Mouse (Mus musculus) left cerebral cortex, postnatal 25 days (tissue): ENCODE measurements around the gene Axin2. TPM values are rescaled to one million over a fixed set of nuclear protein-coding genes. Genes with fewer than 3 reads are reported as not detected.
"Not testable (repeated sequence)": the region's sequence is repeated elsewhere in the genome, so short reads cannot be mapped to it uniquely, and the experiment has no call there.

Experiments
- DNase-seq, 2 experiments: peaks; one replicate each; pipeline ENCODE4 v3.0.0; 2022; ENCODE audit warnings: low spot score in 2 of 2, mixed read lengths in 1 of 2
- intact Hi-C: fragments of 180-260 bp; cut with DNase I; formaldehyde crosslinking; loops from one replicate; pipeline ENCODE4 v1.15.1; 2025
- total RNA-seq, 2 experiments: library from RNA; stranded (reverse); gene quantifications; 2 replicates each; pipeline ENCODE4 v1.2.3; 2021

Gene Axin2
- total RNA-seq: 10 to 100 TPM; 32.4 to 33.9 TPM

DNA sequence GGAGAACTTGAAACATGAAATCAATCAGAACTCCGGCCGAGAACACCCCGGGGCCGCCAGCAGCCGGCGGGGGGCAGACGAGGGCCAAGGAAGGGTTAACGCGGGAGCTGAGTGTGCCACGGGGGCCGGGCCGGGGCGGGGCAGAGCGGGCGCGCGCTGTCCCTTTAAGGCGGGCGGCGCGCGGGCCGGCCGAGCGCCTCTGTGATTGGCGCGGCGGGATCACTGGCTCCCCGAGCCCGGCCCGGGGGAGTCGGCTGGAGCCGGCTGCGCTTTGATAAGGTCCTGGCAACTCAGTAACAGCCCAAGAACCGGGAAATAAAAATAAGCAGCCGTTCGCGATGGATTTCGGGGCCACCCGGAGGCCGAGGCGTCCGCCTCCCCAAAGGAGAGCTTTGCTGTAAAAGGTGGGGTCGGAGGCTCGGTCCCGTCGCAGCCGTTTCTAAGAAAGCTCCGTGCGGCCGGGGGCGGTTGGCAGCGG lies at the start of gene Axin2:
Gene Axin2, plus strand, starts transcription at position 192 of the 478 bp plus-strand sequence.
- peak; percentile 89 to 93 for DNase-seq
- intact Hi-C loops: loop anchor here (2.0 to 5.0 kb wide), 2 partner anchors 61 to 63 kb away; no protein-coding TSS in a partner anchor

DNA sequence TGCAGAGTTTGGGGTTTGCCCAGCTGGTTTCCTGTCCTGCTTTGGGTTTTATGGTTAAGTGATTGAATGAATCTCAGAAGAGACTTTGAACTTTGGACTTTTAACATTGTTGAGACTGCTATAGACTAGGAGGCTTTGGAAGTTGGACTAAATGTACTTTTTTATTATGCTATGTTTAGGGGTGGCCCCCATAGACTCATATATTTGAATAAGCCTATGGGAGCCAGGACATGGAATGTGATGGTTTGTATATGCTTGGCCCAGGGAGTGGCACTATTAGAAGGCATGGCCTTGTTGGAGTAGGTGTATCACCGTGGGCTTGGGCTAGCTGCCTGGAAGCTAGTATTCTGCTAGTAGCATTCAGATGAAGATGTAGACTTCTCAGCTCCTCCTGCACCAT lies 48.9 kb upstream of the Axin2 start:
- intact Hi-C loops, DNase-seq: not testable (repeated sequence)

DNA sequence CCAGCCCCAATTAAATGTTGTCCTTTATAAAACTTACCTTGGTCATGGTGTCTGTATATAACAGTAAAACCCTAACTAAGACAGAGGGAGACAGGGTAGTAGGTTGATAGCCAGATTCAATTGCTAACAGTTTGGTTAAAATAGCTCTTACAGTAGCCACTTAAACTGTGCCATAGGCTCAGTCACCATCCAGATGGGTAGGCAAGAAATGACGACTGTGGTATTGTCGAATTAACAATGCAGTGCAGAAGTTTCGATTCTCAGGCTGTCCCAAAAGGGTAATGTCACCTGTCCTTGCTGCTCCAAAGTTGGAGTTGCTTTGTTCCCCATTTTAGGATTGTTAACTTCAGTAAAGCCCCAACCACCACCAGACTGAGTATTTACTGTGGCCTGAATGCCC lies 48.4 kb upstream of the Axin2 start:
- no peak for DNase-seq
- intact Hi-C loops: no loop called here

DNA sequence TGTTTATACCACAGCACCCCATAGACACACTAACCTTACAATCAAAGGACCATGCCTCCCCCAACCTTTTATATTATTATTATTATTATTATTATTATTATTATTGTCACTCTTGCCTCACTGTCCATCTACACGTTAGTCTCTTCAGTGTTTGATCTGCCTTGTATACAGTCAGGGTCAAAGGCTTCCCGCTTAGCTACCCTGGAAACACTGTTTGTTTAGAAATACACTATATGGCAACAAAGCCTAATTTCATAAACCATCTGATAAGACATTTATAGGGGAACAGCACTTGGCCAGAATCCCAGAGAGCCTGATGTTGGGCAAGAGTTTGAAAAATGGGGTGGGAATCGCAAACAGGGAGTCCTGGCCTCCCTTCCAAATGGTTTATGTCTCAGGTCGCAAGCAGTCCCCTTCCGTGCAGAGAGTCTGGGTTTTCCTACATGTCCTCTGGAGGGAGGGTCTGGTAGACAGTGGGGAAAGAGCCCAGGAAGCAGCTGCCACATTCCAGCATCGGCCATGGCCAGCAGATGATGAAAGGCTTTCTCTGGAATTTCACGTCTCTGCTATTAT lies 43.4 kb upstream of the Axin2 start:
- DNase-seq: no peak
- intact Hi-C loops: no loop called here

- intact Hi-C loops: no loop called here
Measured at GRCm38 (mm10) chr11:108877520-108877919, 42.6 kb upstream of the Axin2 start.

DNA sequence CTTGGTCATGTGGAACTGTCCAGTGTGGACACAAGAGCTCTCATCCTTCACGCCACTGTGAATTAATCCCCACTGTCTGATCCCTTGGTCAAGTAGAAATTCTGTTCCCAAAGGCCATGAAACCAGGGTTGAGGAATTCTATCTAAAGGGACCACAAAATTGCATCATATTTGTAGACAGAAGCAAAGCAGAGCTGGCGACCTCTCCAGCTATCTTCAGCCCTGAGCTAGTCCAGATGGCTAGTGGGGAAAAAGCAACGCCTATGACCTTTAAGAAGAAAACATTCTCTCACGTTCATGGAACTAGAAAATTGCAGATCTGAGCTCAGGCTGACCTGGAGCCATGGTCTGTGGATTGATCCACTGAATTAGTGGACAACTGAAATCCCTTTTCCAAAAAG lies 39.6 kb upstream of the Axin2 start:
- no peak for DNase-seq
- intact Hi-C loops: no loop called here

More at GRCm38 (mm10) chr11:108877520-108877919, 42.6 kb upstream of the Axin2 start:
- DNase-seq: no peak

DNA sequence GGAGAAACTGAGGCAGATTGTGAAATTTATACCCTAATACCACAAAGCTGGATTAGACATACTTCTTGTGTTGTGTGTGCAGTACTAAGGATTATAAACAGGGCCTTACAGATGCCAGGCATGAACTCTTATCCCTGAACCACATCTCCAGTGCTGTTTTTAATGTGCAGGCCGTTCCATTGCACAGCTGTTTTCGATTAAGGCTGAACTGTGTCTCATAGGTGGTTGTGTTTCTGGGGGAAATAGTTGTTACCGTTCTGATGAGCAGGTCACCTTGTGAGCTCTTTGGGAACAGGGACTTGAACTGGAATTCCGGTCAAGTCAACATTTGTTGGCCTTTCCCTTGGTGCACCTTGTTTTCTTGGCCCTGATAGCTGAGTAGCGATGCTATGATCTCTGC lies 38.5 kb upstream of the Axin2 start:
- DNase-seq: no peak
- intact Hi-C loops: no loop called here

DNA sequence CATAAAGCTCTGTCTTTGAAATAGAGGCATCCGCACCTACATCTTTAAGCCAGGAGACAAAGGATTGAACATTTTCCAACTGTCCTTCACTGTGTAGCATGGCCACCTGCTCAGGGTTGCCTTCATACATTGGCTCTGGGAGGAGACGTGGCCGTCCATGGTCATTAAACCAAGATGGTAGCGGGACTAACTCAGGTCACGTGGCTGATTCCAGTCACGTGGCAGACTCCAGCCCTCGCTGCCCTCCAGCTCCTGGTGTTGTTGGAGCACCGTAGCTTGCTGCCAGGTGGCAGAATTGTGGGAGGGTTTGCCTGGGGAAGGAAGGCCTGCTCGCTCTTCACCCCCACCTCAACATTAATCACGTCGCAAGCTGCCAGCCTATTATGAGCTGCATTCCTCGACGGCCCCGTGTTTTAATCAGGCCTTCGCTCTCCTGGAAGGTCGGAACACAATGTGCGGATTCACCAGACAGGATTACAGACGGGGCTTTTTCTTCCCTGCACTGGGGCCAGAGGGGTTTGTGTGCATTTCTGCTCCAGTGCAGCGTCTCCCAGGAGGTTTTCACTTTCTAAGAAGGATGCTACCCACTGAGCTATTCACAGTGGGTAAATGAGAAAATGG lies 34.8 kb upstream of the Axin2 start:
- DNase-seq: no peak
- intact Hi-C loops: no loop called here

DNA sequence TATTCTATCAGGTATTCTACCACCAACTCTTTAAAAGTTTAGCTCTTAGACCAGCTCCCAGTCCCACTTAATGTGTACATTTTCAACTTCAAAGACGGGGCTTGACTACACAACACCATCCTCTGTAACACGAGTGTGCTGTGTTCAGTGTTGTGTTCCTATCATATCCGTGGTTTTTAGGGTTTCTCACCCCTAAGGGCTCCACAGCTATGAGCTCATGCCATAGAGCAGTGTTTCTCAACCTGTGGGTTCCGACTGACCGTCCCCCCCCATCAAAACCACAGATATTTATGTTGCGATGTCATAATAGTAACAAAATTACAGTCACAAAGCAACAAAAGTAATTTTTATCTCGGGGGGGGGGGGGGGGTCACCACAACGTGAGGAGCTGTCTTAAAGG lies 34.1 kb upstream of the Axin2 start:
- intact Hi-C loops: no loop called here
- DNase-seq: no peak

DNA sequence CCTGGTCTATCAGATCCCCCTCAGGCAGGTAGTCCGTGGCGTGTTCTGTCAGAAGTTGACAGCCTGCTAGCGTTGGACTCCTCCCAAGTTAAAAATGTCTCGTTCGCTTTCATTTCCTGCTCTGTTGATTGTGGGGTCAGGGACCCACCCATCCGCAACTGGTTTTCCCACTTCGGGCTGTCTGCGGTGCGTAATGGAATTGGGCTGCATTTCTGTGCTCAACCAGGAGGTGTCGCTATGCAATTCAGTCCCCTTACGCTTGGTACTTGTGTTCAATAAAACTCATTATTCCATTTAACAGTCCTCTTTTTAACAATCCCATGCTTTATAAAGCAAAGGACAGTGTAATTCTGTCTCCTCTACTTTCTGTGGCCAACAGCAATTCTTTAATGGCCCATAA lies 31.0 kb upstream of the Axin2 start:
- peak in 1 of 2 experiments; percentile 10 for DNase-seq
- intact Hi-C loops: no loop called here

DNA sequence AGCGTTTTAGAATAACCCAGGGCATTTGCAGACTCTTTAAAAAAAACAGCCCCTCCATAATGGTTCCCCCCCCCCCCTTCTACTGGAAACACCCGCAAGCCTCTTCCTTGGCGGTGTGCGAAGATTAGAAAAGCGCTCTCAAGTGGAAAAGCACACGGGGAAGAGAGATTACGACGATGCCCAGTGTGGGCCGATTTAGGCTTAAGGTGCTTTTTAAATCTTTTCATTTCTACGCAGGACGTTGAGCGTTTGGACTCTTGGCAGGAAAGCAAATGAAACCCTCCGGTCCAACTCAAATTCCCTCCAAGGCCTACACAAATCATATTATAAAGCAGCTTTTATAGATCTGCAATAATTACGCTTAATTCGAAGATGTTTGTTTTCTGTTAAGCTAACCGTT lies 29.6 kb upstream of the Axin2 start:
- DNase-seq: no peak
- intact Hi-C loops: no loop called here

DNA sequence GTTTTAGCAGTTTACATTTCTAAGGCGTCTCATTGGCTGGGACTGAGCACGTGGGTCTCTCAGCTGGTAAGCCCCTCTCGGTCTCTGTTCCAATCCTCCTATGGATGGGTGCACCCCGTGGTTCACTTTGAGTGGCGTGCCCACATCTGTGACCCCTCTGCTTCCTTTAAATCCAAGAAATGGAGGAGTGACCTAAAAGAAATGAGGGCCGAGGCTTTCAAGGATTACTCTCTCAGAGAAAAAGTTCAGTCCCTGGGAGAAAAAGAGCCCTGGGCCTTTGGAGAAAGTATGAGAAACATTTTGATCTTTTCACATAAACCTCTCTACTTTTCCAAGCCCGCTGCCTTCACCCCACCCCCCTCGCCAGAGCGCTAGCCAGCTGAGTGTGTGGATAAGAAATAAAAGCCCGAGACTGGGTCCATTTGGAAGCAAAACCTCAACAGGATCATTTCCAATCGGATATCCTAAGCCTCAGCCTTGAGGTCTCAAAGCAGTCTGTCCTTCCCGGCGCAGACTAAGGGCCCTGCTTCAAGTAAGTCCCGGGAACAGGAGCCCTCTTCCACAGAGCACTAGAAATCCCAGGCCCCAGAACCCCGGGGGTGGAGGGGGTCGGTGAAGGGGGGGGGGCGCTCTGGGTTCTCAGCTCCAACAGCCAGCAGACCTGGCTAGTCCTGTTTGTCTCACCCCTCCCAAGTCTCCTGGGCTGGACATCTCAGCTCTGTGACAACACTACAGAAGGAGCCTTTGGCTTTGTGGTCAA lies 28.9 kb upstream of the Axin2 start:
- intact Hi-C loops: no loop called here
- no peak for DNase-seq

DNA sequence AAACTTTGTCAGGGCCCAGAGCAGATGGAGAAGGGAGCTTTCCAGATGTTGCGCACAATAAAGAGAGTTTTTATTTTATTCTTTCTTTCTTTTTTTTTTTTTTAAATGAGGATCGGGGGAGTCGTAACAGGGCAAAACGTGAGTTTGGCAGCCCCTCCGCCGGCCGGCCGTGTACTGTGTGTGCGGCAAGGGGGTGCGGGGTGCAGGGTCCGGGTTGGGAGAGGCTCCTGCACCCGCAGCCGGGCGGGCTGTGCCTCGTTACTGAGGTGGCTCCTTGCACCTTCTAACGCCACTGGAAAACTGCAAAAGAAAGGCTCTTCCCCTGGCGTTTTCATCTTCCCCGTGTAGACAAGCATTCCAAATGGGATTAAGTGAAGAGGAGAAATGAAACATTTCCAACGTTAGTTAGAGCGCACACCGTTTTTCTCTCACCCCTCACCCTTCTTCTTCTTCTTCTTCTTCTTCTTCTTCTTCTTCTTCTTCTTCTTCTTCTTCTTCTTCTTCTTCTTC lies 28.2 kb upstream of the Axin2 start:
- DNase-seq: no peak
- intact Hi-C loops: no loop called here

DNA sequence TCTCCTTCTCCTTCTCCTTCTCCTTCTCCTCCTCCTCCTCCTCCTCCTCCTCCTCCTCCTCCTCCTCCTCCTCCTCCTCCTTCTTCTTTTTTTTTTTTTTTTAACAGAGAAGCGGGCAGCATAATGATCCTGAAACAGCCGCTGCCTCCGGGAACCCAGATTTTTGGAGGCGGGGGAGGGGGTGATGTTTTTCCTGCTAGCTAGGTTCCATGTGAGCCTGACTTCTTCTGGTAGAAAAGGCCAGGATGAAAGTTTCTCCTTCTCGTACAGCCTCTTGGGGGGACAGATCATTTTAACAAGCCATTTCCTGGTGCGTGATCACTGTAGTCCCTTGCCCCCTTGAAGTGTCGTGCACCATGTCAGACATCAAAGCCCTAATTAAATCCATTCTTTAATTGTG lies 27.7 kb upstream of the Axin2 start:
- no peak for DNase-seq
- intact Hi-C loops: no loop called here

GRCm38 (mm10) chr11:108893232-108893790 lies 26.8 kb upstream of the Axin2 start:
- DNase-seq: no peak
- intact Hi-C loops: no loop called here

DNA sequence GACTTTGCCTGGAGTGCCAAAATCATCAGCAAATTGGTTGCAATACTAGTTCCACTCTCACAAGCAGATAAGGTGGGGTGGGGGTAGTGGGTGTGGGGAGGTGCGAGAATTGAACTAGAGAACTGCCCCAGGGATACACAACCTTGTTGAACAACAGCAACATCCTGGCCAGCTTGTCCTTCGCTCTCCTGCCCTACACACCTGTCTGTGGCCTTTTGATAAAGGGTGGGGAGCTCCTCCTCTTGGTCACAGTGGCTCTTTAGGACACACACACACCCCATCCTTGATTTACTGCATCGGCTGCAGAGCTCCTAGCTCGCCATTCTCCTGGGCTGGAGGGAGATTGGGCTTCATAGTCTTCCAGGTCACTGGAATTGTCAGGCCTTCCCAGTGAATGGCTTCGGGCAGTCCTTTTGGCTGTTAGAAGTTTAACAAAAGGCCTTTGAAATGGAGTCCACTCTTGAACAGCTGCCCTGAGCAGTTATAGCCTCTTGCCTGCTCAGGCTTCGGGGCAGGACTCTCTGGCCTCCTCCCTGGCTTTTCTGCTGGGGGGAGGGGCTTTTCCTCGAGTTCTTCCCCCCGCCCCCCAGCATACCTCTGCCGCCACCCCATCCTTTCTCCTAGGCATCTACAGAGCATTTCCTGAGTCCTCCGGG lies 26.2 kb upstream of the Axin2 start:
- intact Hi-C loops: no loop called here
- DNase-seq: no peak

DNA sequence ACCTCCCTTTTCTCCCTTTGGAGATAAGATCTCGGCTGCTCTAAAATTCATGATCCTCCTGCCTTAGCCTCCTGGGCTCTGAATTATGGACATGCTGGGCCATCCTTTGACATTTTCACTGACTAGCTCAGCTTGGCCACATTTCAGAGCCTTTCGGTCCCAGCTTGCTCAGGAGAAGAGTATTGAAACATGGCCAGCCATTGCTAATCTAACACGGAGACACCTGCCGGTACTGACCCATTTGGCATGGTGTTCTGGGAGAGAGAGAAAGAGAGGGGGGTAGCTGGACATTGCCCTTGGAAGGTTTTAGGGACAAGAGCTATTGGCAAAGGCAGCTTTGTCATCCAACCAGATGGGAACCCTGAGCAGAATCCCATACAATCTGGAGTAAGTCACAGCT lies 23.1 kb upstream of the Axin2 start:
- intact Hi-C loops: no loop called here
- no peak for DNase-seq

DNA sequence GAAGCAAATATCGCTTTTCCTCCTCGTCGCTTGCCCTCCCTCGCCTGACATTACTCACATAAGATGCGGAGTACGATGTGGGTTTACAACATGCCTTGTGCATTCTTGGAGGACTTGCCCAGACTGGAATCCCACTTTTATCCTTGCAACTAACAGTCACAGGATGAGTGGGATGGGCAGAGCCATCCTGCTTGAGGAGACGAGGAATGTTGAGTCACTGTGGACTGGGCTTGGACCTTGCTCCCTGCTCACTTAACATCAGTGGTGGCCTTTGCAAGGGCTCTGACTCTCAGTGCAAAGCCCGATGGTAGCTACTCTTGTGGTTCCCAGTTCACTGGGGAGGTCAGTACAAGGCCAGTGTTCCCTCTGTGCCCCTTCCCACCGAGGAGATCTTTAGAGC lies 22.1 kb upstream of the Axin2 start:
- intact Hi-C loops: no loop called here

DNA sequence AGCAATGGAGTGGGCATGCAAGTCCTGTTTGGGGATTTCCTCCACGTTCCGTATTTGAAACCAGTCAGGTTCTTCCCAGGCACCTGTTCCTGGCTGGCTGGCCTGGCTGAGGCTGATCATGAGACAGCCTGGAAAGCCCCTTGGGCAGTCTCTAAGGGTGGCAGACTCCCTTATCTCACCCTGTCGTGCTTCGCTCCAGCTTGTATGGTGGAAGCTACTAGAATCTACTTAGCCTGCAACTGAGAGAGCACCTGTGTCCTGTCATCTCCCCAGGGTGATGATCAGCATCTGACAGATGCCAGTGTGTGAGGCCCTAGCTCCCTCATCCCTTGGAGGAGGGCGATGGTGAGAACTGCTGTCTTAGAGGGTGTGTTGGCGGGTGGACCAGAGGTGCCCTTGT lies 21.7 kb upstream of the Axin2 start:
- no peak for DNase-seq
- intact Hi-C loops: no loop called here

More for the DNA sequence above, 22.1 kb upstream of the Axin2 start:
- peak in 1 of 2 experiments; percentile 33 for DNase-seq
